Mouse (Mus musculus): ENCODE results near the gene Hrk.

The Hrk gene

GRCm38 (mm10) chr5:118165462-118165861 lies 1.0 kb downstream of the Hrk start:
- DNase-seq (ENCODE audit: low spot score in 2 of 2), result no peak

- DNase-seq (ENCODE audit: low spot score in 2 of 2), result no peak
These were observed 3.1 kb downstream of the Hrk start for GRCm38 (mm10) chr5:118167561-118167995.

DNA sequence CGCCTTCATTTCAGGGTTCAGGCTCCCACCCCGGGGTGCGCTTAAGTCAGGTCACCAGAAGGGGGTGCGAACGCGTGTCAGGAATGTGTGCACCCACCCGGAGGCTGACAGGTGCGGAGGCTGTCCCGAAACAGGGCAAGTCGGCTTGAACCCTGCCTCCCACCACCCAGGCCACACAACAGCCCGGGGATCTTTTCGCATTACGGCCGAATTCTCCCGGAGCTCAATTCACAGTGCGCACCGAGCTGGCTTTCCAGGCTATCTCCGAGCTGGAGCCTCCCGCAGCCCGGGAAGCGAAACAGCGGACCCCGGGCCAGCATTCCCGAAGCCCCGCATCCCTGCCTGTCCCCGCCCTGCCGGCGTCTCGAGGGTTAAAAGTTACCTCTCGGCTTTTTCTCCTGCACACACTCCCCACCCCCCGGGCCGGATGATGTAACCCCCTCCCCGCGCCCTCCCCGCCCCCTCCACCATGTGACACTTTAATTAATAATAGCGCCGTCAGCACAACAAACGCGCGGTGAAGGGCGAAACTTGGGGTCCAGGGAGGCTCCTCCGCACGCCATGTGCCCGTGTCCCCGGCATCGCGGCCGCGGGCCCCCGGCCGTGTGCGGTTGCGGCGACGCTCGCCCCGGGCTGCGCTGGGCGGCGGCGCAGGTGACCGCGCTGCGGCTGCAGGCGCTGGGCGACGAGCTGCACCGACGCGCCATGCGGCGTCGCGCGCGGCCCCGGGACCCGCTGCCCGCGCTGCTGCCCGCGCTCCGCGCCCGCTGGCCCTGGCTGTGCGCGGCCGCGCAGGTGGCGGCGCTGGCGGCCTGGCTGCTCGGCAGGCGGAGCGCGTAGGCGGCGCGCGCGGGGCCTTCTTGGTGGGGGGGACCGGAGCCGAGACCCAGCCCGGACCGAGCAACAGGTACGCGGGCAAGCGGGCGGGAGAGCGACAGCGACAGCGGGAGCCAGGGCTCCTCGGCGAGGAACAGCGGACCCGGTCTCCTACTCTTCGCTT lies 5.1 kb downstream of the Hrk start:
- no peak for DNase-seq (ENCODE audit: low spot score in 2 of 2)

- DNase-seq (ENCODE audit: low spot score in 2 of 2), result no peak
These were observed 6.6 kb downstream of the Hrk start for GRCm38 (mm10) chr5:118170888-118171529.

DNA sequence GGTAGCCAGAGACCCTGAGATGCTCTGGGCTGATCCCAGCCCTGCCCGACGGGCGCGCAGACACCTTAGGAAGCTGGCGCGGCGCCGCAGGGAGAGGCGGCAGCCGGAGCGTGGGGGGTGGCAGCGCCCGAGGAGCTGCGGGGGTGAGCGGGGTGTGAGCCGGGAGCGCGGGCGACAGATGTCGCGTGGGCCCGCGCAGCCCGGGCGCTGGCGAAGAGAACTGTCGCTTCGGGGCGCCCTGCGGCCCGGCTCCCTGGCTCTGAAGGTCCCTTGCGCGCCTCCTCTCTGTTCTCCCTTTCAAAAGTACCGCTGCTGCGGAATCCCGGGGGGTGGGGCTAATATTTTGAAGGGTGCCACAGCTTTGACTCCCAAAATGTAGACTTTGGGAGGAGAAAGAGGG lies 7.2 kb downstream of the Hrk start:
- DNase-seq (ENCODE audit: low spot score in 2 of 2), result no peak

DNA sequence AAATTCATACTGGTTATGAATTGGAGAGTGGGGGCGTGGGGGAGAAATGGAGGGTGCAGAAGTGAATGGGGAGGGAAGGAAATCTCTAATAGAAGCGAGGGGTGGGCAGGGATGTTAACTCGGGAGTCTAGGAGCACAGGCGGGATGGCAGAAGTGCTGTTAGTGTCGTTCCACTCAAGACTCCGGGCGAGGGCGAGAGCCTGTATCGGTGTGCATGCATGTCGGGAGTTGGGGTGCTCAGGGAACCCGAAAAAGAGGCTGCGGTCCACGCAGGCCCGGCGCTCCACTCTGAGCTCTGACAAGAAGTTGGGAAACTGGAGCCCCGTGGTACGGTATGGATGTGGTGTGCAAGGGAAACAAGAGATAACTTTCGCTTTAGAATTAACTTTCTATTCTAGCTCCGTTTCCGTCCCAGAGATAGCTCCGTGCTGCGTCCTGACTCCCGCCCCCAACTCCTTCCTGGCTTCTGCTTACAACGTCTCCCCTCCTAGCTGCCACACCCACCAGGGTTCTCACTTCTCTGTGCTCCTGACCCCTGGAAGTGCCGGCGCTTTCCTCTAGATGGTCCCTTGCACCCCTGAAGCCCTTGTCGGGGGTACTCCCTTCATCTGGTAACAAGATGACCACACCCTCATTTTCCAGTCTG lies 7.8 kb downstream of the Hrk start:
- DNase-seq (ENCODE audit: low spot score in 2 of 2), result no peak

GRCm38 (mm10) chr5:118174310-118175009 lies 10.0 kb downstream of the Hrk start:
- DNase-seq (ENCODE audit: low spot score in 2 of 2), result no peak

DNA sequence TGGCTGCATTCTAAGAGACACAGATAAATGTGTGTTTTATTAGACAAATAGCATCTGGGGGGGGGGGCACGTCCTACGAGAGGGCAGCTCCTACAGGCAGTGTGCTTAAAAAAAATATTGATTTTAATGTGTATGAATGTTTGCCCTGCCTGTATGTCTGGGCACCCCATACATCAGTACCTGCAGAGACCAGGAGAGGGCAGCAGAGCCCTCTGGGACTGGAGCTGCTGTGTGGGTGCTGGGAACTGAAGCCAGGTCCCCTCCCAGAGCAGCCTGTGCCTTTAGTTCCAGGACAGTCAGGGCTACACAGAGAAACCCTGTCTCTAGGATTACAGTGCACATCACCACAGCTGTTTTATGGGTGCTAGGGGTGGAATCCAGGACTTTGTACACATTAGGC lies 10.7 kb downstream of the Hrk start:
- no peak for DNase-seq (ENCODE audit: low spot score in 2 of 2)

DNA sequence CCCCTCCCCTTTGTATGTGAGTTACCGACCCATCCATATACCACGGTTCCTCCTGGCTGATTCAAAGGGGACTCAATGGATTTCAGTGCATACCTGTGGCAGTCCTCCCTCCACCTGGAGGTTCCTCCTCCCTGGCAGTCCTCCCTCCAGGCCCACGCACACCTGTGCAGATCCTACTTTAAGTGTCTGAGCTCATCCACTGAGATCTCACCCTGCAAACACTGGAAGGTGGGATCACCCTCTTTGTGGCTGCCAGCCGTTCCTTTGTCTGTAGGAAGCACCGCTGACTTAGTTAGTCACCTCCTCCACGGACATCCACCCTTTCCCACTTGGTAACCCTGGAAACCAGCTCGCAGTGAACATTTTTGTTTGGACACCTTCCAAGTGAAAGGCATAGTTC lies 13.2 kb downstream of the Hrk start:
- no peak for DNase-seq (ENCODE audit: low spot score in 2 of 2)

GRCm38 (mm10) chr5:118186903-118187633 lies 22.6 kb downstream of the Hrk start:
- DNase-seq (ENCODE audit: low spot score in 2 of 2), result no peak

DNA sequence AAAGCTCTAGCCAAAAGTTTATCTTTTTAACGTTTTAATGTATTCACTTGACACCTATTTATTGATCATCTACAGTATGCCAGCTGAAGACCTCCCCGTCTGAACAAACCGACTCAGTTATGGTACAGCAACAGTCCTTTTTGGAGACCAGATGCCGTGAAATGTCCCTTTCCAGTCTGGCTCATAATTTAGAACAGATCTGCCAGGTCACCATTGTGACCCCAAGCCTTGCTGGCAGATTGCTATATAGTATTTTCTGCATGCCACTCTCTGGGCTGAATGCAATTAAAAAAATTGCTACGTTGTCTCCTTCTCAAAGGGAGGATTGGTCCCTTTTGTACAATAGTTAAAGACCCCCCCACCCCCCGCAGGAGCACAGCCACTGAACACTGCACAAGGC lies 23.9 kb downstream of the Hrk start:
- DNase-seq (ENCODE audit: low spot score in 2 of 2), result no peak

DNA sequence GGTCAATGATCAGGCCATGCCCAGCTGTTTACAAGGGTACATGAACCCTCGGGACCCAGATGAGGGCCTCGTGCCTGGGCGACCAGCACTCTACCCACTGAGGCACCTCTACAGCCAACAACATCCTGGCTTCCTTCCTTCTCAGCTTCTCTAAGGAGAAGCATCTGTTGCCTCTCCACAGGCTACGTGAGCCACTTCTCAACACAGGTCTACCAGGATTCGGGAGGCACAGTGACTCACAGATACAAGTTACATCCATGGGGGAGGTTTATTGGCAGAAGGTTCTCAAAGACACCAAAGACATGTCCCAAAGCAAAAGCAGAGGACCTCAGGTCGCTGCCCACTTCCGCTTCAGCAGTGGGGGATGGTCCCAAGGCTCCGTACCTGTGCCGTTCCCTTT lies 26.0 kb downstream of the Hrk start:
- no peak for DNase-seq (ENCODE audit: low spot score in 2 of 2)

GRCm38 (mm10) chr5:118192221-118192620 lies 27.8 kb downstream of the Hrk start:
- DNase-seq (ENCODE audit: low spot score in 2 of 2), result no peak

GRCm38 (mm10) chr5:118197421-118197820 lies 33.0 kb downstream of the Hrk start:
- no peak for DNase-seq (ENCODE audit: low spot score in 2 of 2)

DNA sequence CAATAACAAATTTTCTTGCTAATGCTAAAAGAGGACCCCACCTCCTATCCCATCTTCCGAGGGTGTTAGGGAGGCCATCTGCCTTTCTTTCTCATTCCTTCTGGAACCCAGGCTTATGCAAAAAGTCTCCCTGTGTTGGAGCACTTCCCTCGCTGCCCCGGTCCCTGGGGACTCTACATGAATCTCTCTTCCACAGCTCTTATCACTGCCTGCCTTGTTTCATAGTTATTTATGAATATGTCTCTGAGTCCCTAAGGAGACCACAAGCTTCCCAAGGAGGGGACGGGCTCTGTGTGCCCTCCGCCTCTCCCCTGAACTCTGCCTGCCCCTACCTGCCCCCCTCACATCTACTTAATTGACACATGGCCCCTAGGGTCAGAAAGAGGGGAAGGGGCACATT lies 35.2 kb downstream of the Hrk start:
- no peak for DNase-seq (ENCODE audit: low spot score in 2 of 2)

DNA sequence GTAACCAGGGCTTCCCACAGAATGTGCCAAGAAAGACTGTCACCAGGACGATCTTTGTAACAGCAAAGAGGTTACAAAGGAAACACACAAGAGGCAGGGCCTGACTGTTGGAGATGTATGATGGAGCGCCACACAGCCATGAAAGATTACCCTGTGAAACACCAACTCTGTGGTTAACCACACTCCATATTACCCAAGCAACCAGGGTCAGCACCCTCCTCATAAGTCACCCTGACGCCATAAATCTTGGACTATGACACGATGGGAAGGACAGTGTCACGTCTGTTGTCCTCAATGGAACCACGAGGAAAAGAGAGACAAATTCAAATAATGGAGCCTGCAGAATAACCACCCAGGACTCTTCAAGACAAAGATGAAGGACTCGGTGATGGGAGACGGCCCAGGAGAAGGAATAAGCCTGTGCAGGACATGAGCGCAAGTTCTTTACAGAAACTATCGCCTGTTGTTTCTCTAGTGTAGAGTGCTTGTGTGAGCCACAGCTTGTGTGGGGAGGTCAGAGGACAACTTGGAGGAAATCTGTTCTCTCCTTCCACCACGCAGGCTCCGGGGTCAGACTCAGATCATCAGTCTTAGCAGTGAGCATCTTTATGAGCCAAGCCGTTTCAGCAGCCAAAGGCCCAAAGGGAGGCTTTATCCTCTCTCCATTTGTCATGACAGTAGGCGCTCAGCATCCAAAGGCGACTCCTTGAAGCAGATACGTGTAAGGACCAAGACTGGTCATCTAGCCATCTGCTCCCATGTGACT lies 40.4 kb downstream of the Hrk start:
- no peak for DNase-seq (ENCODE audit: low spot score in 2 of 2)

DNA sequence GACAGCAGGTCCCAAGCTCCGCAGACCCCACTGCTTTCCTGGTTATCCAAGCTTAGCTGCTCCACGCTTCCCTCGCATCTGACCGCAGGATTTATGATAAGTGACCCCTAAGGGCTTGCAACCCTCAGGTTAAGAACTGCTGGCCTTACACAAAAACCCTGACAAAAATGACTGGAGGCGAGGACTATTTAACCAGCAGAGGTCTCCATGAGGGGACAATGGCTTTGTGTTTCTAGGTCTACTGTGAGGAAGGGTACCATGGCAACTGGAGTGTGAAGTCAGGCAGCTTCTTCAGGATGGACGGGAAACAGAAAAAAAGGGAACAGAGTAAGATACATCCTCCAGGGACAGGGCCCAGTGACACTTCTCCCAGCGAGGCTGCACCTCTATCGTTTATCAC lies 41.4 kb downstream of the Hrk start:
- no peak for DNase-seq (ENCODE audit: low spot score in 2 of 2)

GRCm38 (mm10) chr5:118214012-118214411 lies 49.6 kb downstream of the Hrk start:
- DNase-seq (ENCODE audit: low spot score in 2 of 2), result no peak

DNA sequence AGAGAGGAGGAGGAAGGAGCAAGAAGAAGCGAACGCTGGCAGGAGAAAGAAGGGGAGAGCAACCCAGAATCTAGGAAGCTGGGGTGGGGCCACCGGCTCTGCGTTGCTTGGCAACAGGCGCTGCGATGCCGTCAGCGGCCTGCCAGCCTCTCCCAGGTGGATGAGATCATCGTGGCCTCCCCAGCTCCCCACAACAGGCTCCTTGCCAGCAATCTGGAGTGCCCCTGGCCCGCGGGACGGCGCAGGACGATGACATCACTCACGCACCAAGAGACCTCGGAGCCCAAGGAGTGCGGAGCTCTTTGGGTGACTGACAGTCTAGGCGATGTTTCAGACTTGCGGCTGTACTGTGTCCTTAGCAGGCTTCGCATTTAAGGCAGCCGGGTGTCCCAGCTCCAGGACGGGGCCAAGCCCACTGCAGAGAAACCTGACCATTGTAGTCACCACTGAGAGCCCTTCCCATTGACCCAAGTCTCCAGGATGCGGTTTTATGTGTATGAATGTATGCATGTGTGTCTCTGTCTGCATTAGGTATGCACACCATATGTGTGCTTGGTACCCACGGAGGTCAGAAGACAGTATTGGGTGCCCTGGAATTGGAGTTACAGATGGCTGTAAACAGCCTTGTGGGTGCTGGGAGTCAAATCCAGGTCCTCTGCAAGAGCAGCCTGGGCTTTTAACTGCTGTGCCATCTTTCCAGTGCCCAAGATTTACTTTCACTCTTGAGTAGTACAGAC lies 50.1 kb downstream of the Hrk start:
- DNase-seq (ENCODE audit: low spot score in 2 of 2), result peak; percentile 85

DNA sequence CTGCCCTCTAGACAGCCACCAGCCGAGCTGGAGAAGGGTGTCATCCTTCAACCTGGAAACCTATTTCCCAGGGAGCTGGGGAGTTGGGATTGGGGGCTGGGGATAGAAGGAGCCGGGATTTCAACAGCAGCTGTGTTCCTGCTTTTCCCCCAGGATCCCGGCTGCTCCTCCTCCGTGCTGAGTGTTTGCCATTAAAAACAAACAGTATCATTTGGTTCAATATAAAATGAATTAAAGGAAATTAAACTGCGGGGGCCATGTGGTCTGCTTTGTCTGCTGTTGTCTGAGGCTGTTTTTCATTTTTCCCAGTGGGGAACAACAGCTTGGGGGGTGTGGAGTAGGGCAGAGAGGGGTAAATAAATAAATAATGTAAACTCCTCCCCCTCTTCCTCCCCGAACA lies 53.0 kb downstream of the Hrk start:
- DNase-seq (ENCODE audit: low spot score in 2 of 2), result no peak

All from frontal cortex, postnatal 10 days (tissue).